Mouse (Mus musculus) ES-E14 (cell line): ENCODE measurements around the gene Heatr9. TPM values are rescaled to one million over a fixed set of nuclear protein-coding genes. Genes with fewer than 3 reads are reported as not detected.

Experiments
- DNase-seq: peaks from one replicate; pipeline ENCODE4 v3.0.0-alpha.2; 2013; ENCODE audit warnings: low read depth, low spot score
- H3K27ac ChIP-seq: 2 replicates; pipeline ENCODE4 v1.5.1; 2012; ENCODE audit warnings: low read depth, mild to moderate bottlenecking, low read length, moderate library complexity, mixed read lengths; ENCODE audit not compliant: poor library complexity, insufficient read depth, severe bottlenecking
- H3K36me3 ChIP-seq: 2 replicates; pipeline ENCODE4 v1.6.1; 2012; ENCODE audit warnings: mild to moderate bottlenecking, low read length, moderate library complexity, mixed read lengths; ENCODE audit not compliant: control insufficient read depth, poor library complexity, insufficient read depth, severe bottlenecking
- H3K4me1 ChIP-seq, 2 experiments: fragments of 150-350 bp in 1 of 2; sonication (generic) in 1 of 2; 2 replicates each; pipeline ENCODE4 v1.6.1; 2012; ENCODE audit warnings: low read length in 2 of 2, mild to moderate bottlenecking in 1 of 2, mixed read lengths in 1 of 2; ENCODE audit not compliant: control insufficient read depth in 2 of 2, insufficient read depth in 2 of 2, poor library complexity in 1 of 2
- H3K4me3 ChIP-seq, 2 experiments: fragments of 150-350 bp in 1 of 2; sonication (generic) in 1 of 2; 2 replicates each; pipeline ENCODE4 v1.5.1; 2012; ENCODE audit warnings: low read length in 2 of 2, low read depth in 1 of 2, mild to moderate bottlenecking in 1 of 2, mixed read lengths in 1 of 2; ENCODE audit not compliant: insufficient read depth in 1 of 2, poor library complexity in 1 of 2, severe bottlenecking in 1 of 2
- H3K9ac ChIP-seq: 2 replicates; pipeline ENCODE4 v1.6.1; 2012; ENCODE audit warnings: low read depth, mild to moderate bottlenecking, low read length, mixed read lengths; ENCODE audit not compliant: poor library complexity, insufficient read depth, severe bottlenecking
- H3K9me3 ChIP-seq: fragments of 150-350 bp; sonication (generic); 2 replicates; pipeline ENCODE4 v1.6.1; 2012; ENCODE audit warnings: low read depth, mild to moderate bottlenecking, low read length; ENCODE audit not compliant: control insufficient read depth, insufficient read depth
- CHD2 ChIP-seq: IDR thresholded peaks from 2 replicates; pipeline ENCODE4 v1.6.1; 2014; ENCODE audit warnings: mild to moderate bottlenecking, low read depth, low read length, inconsistent platforms
- HCFC1 ChIP-seq: IDR thresholded peaks from 2 replicates; pipeline ENCODE4 v1.6.1; 2012; ENCODE audit warnings: low read length, inconsistent platforms, borderline replicate concordance; ENCODE audit not compliant: insufficient read depth
- MAFK ChIP-seq: IDR thresholded peaks from 2 replicates; pipeline ENCODE4 v1.6.1; 2014; ENCODE audit warnings: mild to moderate bottlenecking, low read depth, low read length, inconsistent platforms; ENCODE audit not compliant: insufficient read depth
- ZC3H11A ChIP-seq: IDR thresholded peaks from 2 replicates; pipeline ENCODE4 v1.6.1; 2012; ENCODE audit warnings: low read depth, mild to moderate bottlenecking, inconsistent platforms, low read length, borderline replicate concordance
- ZNF384 ChIP-seq: IDR thresholded peaks from 2 replicates; pipeline ENCODE4 v1.6.1; 2012; ENCODE audit warnings: low read depth, low read length, inconsistent platforms
- in situ Hi-C, 2 experiments: fragments of 600-800 bp; cut with MboI; formaldehyde crosslinking; loops; one replicate each; pipeline ENCODE4 v1.15.1; 2025; ENCODE audit warnings: low sequenced_read_pairs in 2 of 2, inconsistent platforms in 1 of 2; ENCODE audit not compliant: unreplicated experiment in 2 of 2
- total RNA-seq: library from RNA; depleted of rRNA; stranded (reverse); fragments of 300-350 nt; gene quantifications from 2 replicates; pipeline ENCODE4 v1.2.3, GENCODE M21; 2012

Heatr9 gene
- total RNA-seq, 1 experiment, result not detected

GRCm38 (mm10) chr11:83534609-83535423, 12.8 kb upstream of the Heatr9 start:
- H3K4me1 ChIP-seq, result peaks cover 0 to 2% of the 10 kb centered on the region in 2 experiments; a peak in 1 of 4 replicates
- in situ Hi-C loops, result no loop called here
- no peak for TF ChIP-seq HCFC1
- TF ChIP-seq CHD2, result no peak
- TF ChIP-seq MAFK, result no peak
- TF ChIP-seq ZNF384, result no peak
- no peak for TF ChIP-seq ZC3H11A
- H3K9me3 ChIP-seq, result no peaks in the 10 kb centered on the region
- H3K4me3 ChIP-seq, result no peak overlapping the region
- no peak overlapping the region for H3K27ac ChIP-seq
- no peak overlapping the region for H3K9ac ChIP-seq
- no peaks in the 10 kb centered on the region for H3K36me3 ChIP-seq
- DNase-seq, result no peak

- no peak for TF ChIP-seq HCFC1
- TF ChIP-seq CHD2, result no peak
- no peak for TF ChIP-seq MAFK
- TF ChIP-seq ZNF384, result no peak
- TF ChIP-seq ZC3H11A, result no peak
- Histone ChIP-seq H3K9me3 (no peaks in the 10 kb centered on the region), H3K4me1 (peaks cover 0 to 2% of the 10 kb centered on the region in 2 experiments; a peak in 1 of 4 replicates), H3K36me3 (no peaks in the 10 kb centered on the region), H3K4me3 (no peak overlapping the region), H3K9ac (no peak overlapping the region), H3K27ac (no peak overlapping the region)
- in situ Hi-C loops, result no loop called here
- DNase-seq, result no peak
Observed at GRCm38 (mm10) chr11:83534143-83534542, 12.2 kb upstream of the Heatr9 start.

GRCm38 (mm10) chr11:83533192-83533591, 11.2 kb upstream of the Heatr9 start:
- DNase-seq, result no peak
- TF ChIP-seq ZNF384 (no peak), HCFC1 (no peak), CHD2 (no peak), MAFK (no peak), ZC3H11A (no peak)
- no peak overlapping the region for H3K27ac ChIP-seq
- in situ Hi-C loops, result no loop called here
- peaks cover 0 to 2% of the 10 kb centered on the region in 2 experiments; a peak in 1 of 4 replicates for H3K4me1 ChIP-seq
- no peak overlapping the region for H3K4me3 ChIP-seq
- H3K9me3 ChIP-seq, result no peaks in the 10 kb centered on the region
- H3K36me3 ChIP-seq, result no peaks in the 10 kb centered on the region
- no peak overlapping the region for H3K9ac ChIP-seq

- TF ChIP-seq CHD2 (no peak), ZC3H11A (no peak), ZNF384 (no peak), HCFC1 (no peak), MAFK (no peak)
- in situ Hi-C loops, result no loop called here
- Histone ChIP-seq H3K4me1 (peaks cover 0 to 2% of the 10 kb centered on the region in 2 experiments; a peak in 1 of 4 replicates), H3K27ac (no peak within 1 kb of the TSS), H3K4me3 (no peak within 1 kb of the TSS), H3K36me3 (no peaks in the 10 kb centered on the region), H3K9ac (no peak within 1 kb of the TSS), H3K9me3 (no peaks in the 10 kb centered on the region)
- DNase-seq, result no peak
Observed at GRCm38 (mm10) chr11:83530360-83530759, 8.4 kb upstream of the Heatr9 start, which contains the start of gene Ccl5. Gene Ccl5, minus strand, starts transcription at chr11:83530518.
